Mouse (Mus musculus): Measurements from ENCODE around the gene F2. TPM values are rescaled to one million over a fixed set of nuclear protein-coding genes. Genes with fewer than 3 reads are reported as not detected.
"Not testable (repeated sequence)": the region's sequence is repeated elsewhere in the genome, so short reads cannot be mapped to it uniquely, and the experiment has no call there.

Gene F2
- polyA plus RNA-seq, 1 experiment, result 0.57 TPM

GRCm38 (mm10) chr2:91629682-91630081 is 6.5 kb downstream of the F2 start:
- Histone ChIP-seq H3K27ac (ENCODE audit: insufficient read depth, low read length) (no peak overlapping the region), H3K4me3 (ENCODE audit: low read depth, low read length) (no peak overlapping the region; the same call in 1 of the 2 replicates), H3K4me1 (ENCODE audit: control insufficient read depth, insufficient read depth, low read length) (no peaks in the 10 kb centered on the region), H3K9me3 (replicated peaks; ENCODE audit: control insufficient read depth, insufficient read depth, low read length, poor library complexity, severe bottlenecking) (no peaks in the 10 kb centered on the region), H3K27me3 (ENCODE audit: control insufficient read depth, insufficient read depth, low read length, poor library complexity, severe bottlenecking) (no peaks in the 10 kb centered on the region), H3K9ac (ENCODE audit: low read depth, poor library complexity, severe bottlenecking) (no peak overlapping the region), H3K36me3 (ENCODE audit: control insufficient read depth, insufficient read depth, low read length, poor library complexity, severe bottlenecking) (no peaks in the 10 kb centered on the region)
- no peak for TF ChIP-seq EP300 (IDR thresholded peaks at IDR 0.05; ENCODE audit: insufficient read depth, low read depth, low read length)
- TF ChIP-seq POLR2A (IDR thresholded peaks at IDR 0.05; ENCODE audit: insufficient read depth, low read length), result no peak
- peak; percentile 53 for TF ChIP-seq CTCF (IDR thresholded peaks at IDR 0.05; ENCODE audit: low read depth, low read length)

DNA sequence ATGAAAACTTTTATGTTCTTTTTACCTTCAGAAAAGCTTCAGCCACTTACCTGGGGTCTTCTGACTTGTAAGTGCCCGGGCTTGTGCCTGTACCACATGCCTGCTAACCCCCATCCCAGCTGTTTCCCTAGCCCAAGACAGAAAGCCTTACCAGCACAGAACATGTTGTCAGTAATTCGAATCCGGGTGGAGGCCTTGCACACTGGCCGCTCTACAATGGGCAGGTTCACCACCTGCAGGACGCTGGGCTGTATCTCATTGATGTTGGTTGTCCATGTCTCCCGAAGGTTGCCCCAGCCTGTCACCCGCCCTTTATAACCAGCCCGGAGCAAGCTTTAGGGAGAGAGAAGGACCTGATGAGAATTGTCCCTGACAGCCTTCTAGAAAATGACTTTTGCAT is 8.0 kb downstream of the F2 start:
- H3K27me3 ChIP-seq (ENCODE audit: control insufficient read depth, insufficient read depth, low read length, poor library complexity, severe bottlenecking), result no peaks in the 10 kb centered on the region
- TF ChIP-seq CTCF (IDR thresholded peaks at IDR 0.05; ENCODE audit: low read depth, low read length) (no peak), POLR2A (IDR thresholded peaks at IDR 0.05; ENCODE audit: insufficient read depth, low read length) (no peak)
- H3K27ac ChIP-seq (ENCODE audit: insufficient read depth, low read length), result no peak overlapping the region
- no peaks in the 10 kb centered on the region for H3K9me3 ChIP-seq (replicated peaks; ENCODE audit: control insufficient read depth, insufficient read depth, low read length, poor library complexity, severe bottlenecking)
- no peak overlapping the region for H3K4me3 ChIP-seq (ENCODE audit: low read depth, low read length)
- no peaks in the 10 kb centered on the region for H3K4me1 ChIP-seq (ENCODE audit: control insufficient read depth, insufficient read depth, low read length)
- H3K36me3 ChIP-seq (ENCODE audit: control insufficient read depth, insufficient read depth, low read length, poor library complexity, severe bottlenecking), result no peaks in the 10 kb centered on the region; the same call in 1 of the 2 replicates
- no peak overlapping the region for H3K9ac ChIP-seq (ENCODE audit: low read depth, poor library complexity, severe bottlenecking)

GRCm38 (mm10) chr2:91627486-91627885 is 8.7 kb downstream of the F2 start:
- Histone ChIP-seq H3K36me3 (ENCODE audit: control insufficient read depth, insufficient read depth, low read length, poor library complexity, severe bottlenecking) (no peaks in the 10 kb centered on the region; the same call in 1 of the 2 replicates), H3K9me3 (replicated peaks; ENCODE audit: control insufficient read depth, insufficient read depth, low read length, poor library complexity, severe bottlenecking) (no peaks in the 10 kb centered on the region), H3K4me3 (ENCODE audit: low read depth, low read length) (no peak overlapping the region), H3K27me3 (ENCODE audit: control insufficient read depth, insufficient read depth, low read length, poor library complexity, severe bottlenecking) (no peaks in the 10 kb centered on the region), H3K9ac (ENCODE audit: low read depth, poor library complexity, severe bottlenecking) (no peak overlapping the region), H3K4me1 (ENCODE audit: control insufficient read depth, insufficient read depth, low read length) (no peaks in the 10 kb centered on the region), H3K27ac (ENCODE audit: insufficient read depth, low read length) (no peak overlapping the region)
- TF ChIP-seq CTCF (IDR thresholded peaks at IDR 0.05; ENCODE audit: low read depth, low read length) (no peak), POLR2A (IDR thresholded peaks at IDR 0.05; ENCODE audit: insufficient read depth, low read length) (no peak), EP300 (IDR thresholded peaks at IDR 0.05; ENCODE audit: insufficient read depth, low read depth, low read length) (no peak)

- not testable (repeated sequence) for H3K27me3 ChIP-seq (ENCODE audit: control insufficient read depth, insufficient read depth, low read length, poor library complexity, severe bottlenecking); H3K4me1 ChIP-seq (ENCODE audit: control insufficient read depth, insufficient read depth, low read length); H3K9me3 ChIP-seq (replicated peaks; ENCODE audit: control insufficient read depth, insufficient read depth, low read length, poor library complexity, severe bottlenecking); H3K27ac ChIP-seq (ENCODE audit: insufficient read depth, low read length); H3K9ac ChIP-seq (ENCODE audit: low read depth, poor library complexity, severe bottlenecking); H3K4me3 ChIP-seq (ENCODE audit: low read depth, low read length)
- peaks cover 18% of the 10 kb centered on the region for H3K36me3 ChIP-seq (ENCODE audit: control insufficient read depth, insufficient read depth, low read length, poor library complexity, severe bottlenecking)
Measured at GRCm38 (mm10) chr2:91623366-91623765, 12.8 kb downstream of the F2 start.

DNA sequence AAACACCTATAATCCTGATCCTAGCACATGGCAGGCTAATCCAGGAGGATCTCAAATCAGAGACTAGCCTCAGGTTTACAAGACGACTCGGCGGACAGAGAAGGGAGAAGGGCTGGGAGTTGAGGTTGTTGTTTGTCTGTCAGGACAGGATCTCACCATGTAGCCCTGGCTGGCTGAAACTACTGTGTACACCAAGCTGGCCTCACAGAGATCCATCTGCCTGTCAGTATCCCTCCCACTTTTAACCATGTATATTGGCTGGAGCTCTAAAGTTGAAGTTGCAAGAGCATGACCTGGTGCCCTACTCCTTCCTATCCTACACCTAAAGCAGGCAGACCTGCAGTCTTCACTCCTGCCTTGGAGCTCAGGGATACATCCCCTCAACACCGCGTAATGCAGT is 13.9 kb downstream of the F2 start:
- Histone ChIP-seq H3K4me3 (ENCODE audit: low read depth, low read length) (no peak overlapping the region), H3K9me3 (replicated peaks; ENCODE audit: control insufficient read depth, insufficient read depth, low read length, poor library complexity, severe bottlenecking) (no peaks in the 10 kb centered on the region), H3K4me1 (ENCODE audit: control insufficient read depth, insufficient read depth, low read length) (no peaks in the 10 kb centered on the region), H3K27me3 (ENCODE audit: control insufficient read depth, insufficient read depth, low read length, poor library complexity, severe bottlenecking) (no peaks in the 10 kb centered on the region), H3K9ac (ENCODE audit: low read depth, poor library complexity, severe bottlenecking) (no peak overlapping the region), H3K36me3 (ENCODE audit: control insufficient read depth, insufficient read depth, low read length, poor library complexity, severe bottlenecking) (peaks cover 23% of the 10 kb centered on the region), H3K27ac (ENCODE audit: insufficient read depth, low read length) (no peak overlapping the region)
- TF ChIP-seq POLR2A (IDR thresholded peaks at IDR 0.05; ENCODE audit: insufficient read depth, low read length) (no peak), CTCF (IDR thresholded peaks at IDR 0.05; ENCODE audit: low read depth, low read length) (no peak), EP300 (IDR thresholded peaks at IDR 0.05; ENCODE audit: insufficient read depth, low read depth, low read length) (no peak)

GRCm38 (mm10) chr2:91609370-91609769 is 26.8 kb downstream of the F2 start:
- H3K36me3 ChIP-seq (ENCODE audit: control insufficient read depth, insufficient read depth, low read length, poor library complexity, severe bottlenecking), result peaks cover 37% of the 10 kb centered on the region
- not testable (repeated sequence) for H3K9me3 ChIP-seq (replicated peaks; ENCODE audit: control insufficient read depth, insufficient read depth, low read length, poor library complexity, severe bottlenecking)

GRCm38 (mm10) chr2:91602389-91602788 is 33.8 kb downstream of the F2 start:
- Histone ChIP-seq H3K36me3 (ENCODE audit: control insufficient read depth, insufficient read depth, low read length, poor library complexity, severe bottlenecking) (peaks cover 58% of the 10 kb centered on the region), H3K4me1 (ENCODE audit: control insufficient read depth, insufficient read depth, low read length) (no peaks in the 10 kb centered on the region), H3K27me3 (ENCODE audit: control insufficient read depth, insufficient read depth, low read length, poor library complexity, severe bottlenecking) (no peaks in the 10 kb centered on the region), H3K9me3 (replicated peaks; ENCODE audit: control insufficient read depth, insufficient read depth, low read length, poor library complexity, severe bottlenecking) (no peaks in the 10 kb centered on the region), H3K27ac (ENCODE audit: insufficient read depth, low read length) (no peak overlapping the region), H3K9ac (ENCODE audit: low read depth, poor library complexity, severe bottlenecking) (no peak overlapping the region), H3K4me3 (ENCODE audit: low read depth, low read length) (no peak overlapping the region)
- TF ChIP-seq POLR2A (IDR thresholded peaks at IDR 0.05; ENCODE audit: insufficient read depth, low read length), result no peak
- TF ChIP-seq EP300 (IDR thresholded peaks at IDR 0.05; ENCODE audit: insufficient read depth, low read depth, low read length), result no peak
- no peak for TF ChIP-seq CTCF (IDR thresholded peaks at IDR 0.05; ENCODE audit: low read depth, low read length)

More at GRCm38 (mm10) chr2:91609370-91609769, 26.8 kb downstream of the F2 start:
- not testable (repeated sequence) for H3K27me3 ChIP-seq (ENCODE audit: control insufficient read depth, insufficient read depth, low read length, poor library complexity, severe bottlenecking); H3K4me3 ChIP-seq (ENCODE audit: low read depth, low read length); H3K27ac ChIP-seq (ENCODE audit: insufficient read depth, low read length); H3K9ac ChIP-seq (ENCODE audit: low read depth, poor library complexity, severe bottlenecking); H3K4me1 ChIP-seq (ENCODE audit: control insufficient read depth, insufficient read depth, low read length)
